Comparison of ENCODE assay signal across 15 mouse cellular contexts in the genomic region with DNA sequence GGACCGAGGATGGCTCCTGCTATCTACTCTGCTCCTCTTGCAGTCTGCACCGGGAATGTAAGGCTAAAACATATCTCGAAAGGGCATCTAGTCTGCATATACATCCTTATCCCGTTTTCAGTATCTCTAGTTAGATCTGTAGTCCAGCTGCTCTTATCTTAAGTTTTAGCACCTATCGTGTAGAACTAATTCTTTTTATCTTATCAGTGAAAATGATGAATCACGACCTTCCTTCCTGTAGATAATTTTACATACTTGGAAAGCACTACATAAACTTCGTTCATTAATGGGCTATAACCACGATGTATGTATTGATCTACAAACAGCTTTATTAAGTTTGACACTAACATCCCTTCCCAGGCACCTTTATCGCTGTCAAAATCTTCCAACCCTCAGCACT.
"Had no signal": no experiment of that assay in that cellular context is flagged by ENCODE, and none has a peak within 500 bp of the region (broad histone marks: within the 10 kb centered on the region; RNA-seq: fewer than 3 reads in every experiment).

No protein-coding gene starts in this region.

- H3K27ac ChIP-seq: lung, embryonic 15.5 days; macrophage; midbrain, embryonic 13.5 days; midbrain, embryonic 15.5 days; neural tube, embryonic 12.5 days; stomach, embryonic 15.5 days; stomach, postnatal 0 days had no signal

- H3K9me3 ChIP-seq: lung, embryonic 15.5 days; megakaryocyte, embryonic 14.5 days; midbrain, embryonic 13.5 days; midbrain, embryonic 15.5 days; neural tube, embryonic 12.5 days; stomach, embryonic 15.5 days had no signal

- H3K27me3 ChIP-seq: lung, embryonic 15.5 days; megakaryocyte, embryonic 14.5 days; midbrain, embryonic 15.5 days; neural tube, embryonic 12.5 days; stomach, embryonic 15.5 days had no signal

- H3K4me3 ChIP-seq: lung, embryonic 15.5 days; megakaryocyte, embryonic 14.5 days; midbrain, embryonic 13.5 days; midbrain, embryonic 15.5 days; neural tube, embryonic 12.5 days; stomach, embryonic 15.5 days had no signal

- H3K9ac ChIP-seq: lung, embryonic 15.5 days; midbrain, embryonic 13.5 days; midbrain, embryonic 15.5 days; neural tube, embryonic 12.5 days; stomach, embryonic 15.5 days had no signal

- DNase-seq: lung, adult 2 months; lung, postnatal 14 days; lung, postnatal 36 days; right cerebral cortex, postnatal 14 days; thymus, adult 2 months had no signal

- H3K4me2 ChIP-seq: lung, embryonic 15.5 days; midbrain, embryonic 11.5 days; midbrain, embryonic 13.5 days; midbrain, embryonic 15.5 days; neural tube, embryonic 12.5 days; stomach, embryonic 15.5 days had no signal

- ATAC-seq: lung, postnatal 0 days; midbrain, embryonic 13.5 days; midbrain, embryonic 15.5 days had no signal

- H3K36me3 ChIP-seq: lung, embryonic 15.5 days; midbrain, embryonic 13.5 days; midbrain, embryonic 15.5 days; neural tube, embryonic 12.5 days; stomach, embryonic 15.5 days had no signal
